Mouse (Mus musculus) adrenal gland, adult 2 months (tissue): ENCODE data around the gene Ssh3. TPM values are rescaled to one million over a fixed set of nuclear protein-coding genes. Genes with fewer than 3 reads are reported as not detected.

Experiments
- DNase-seq: peaks from one replicate; pipeline ENCODE4 v3.0.0; 2021
- microRNA-seq, 2 experiments: library from miRNA; unstranded; fragments of <30 nt; microRNA quantifications; one replicate each; pipeline ENCODE4 v1.2.0; 2021
- polyA plus RNA-seq: library from polyadenylated mRNA; depleted of rRNA; stranded (reverse); fragments of >200 nt; gene quantifications from 2 replicates; pipeline ENCODE4 v1.2.3, GENCODE M21; 2012; rRNA removed
- total RNA-seq, 2 experiments: library from RNA; stranded (reverse); gene quantifications; 2 replicates each; pipeline ENCODE4 v1.2.3; 2021

Ssh3 gene
- total and polyA plus RNA-seq, 3 experiments, result 30.9 to 86.6 (median 34.4) TPM

DNA sequence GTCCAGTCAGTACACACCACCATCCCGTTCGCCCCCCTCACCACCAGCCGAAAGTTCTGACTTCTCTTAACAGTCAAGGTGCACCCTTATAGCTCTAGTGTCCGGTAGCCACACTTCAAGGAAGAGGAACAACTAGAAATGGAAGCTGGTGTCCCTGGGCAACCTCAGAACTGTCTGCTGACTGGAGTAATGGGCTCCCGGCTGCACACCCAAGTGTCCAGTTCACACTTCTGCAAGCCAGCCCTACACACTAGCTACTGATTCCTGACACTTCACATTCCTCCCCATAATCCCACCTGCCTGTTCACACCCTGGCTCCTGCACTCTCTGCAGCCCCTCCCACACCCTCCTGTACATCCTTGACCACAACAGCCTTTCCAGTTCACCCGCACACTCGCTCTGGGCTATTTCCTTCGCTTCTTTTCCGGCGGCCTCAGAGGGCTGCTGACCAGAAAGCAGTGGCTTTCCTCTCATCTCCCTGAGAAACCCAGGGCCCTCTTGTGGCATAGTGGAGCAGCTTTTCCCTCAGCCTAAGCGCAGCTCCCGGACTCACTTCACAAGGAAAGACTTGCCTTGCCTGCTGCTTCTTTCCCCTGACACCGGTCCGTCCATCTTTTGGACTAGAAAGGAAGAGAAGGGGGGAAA lies 52.8 kb downstream of the Ssh3 start:
- peak; percentile 59 for DNase-seq

DNA sequence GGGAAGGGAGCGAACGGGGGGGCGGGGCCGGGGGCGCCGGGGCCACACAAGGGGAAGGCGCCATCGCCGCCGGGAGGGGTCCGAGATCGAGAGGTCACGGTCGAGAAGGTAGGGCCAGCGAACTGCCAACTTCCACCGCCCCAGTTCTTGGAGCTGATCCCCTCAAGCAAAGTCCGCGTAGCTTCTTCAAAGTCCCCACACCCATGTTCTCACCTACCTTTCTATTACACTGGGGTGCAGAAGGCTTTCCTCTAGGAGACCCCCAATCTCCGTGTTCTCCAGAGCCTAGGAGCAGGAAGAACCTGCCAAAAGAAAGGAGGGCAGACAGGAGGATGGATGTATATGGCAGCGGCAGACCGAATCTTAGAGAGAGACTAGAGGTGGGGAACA lies 53.5 kb downstream of the Ssh3 start:
- no peak for DNase-seq

DNA sequence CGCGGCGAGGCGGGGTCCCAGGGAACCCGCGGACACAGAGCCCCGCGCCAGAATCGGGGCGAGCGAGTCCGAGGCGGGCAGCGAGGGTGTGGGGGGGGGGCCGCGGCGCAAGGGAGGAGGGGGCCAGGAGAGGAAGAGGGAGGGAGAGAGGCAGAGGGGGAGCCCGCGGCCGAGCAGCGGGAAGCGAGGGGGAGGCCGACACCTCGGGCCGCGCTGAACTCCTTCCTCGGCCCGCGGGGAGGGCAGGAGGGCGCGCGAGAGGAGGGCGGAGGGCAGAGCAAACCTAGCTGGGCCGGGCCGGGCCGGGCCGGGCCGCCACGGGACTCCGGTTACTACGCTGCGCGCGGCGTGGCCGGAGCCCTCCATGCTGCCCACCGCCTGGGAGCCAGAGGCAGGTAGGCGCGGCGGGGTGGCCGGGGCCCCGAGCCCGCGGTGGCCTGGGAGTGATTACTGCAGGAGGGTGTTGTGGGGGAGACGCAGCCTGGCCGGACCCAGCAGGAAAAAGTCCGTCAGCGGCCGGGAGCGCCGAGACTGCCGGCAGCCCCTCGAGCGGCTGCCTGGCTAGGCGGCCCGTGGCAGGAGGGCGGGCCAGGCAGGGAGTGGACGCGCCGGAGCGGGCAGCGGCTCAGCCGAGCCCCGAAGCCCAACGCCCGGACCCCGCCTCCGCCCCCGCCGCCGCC lies 54.1 kb downstream of the Ssh3 start:
- DNase-seq, result peak; percentile 64

DNA sequence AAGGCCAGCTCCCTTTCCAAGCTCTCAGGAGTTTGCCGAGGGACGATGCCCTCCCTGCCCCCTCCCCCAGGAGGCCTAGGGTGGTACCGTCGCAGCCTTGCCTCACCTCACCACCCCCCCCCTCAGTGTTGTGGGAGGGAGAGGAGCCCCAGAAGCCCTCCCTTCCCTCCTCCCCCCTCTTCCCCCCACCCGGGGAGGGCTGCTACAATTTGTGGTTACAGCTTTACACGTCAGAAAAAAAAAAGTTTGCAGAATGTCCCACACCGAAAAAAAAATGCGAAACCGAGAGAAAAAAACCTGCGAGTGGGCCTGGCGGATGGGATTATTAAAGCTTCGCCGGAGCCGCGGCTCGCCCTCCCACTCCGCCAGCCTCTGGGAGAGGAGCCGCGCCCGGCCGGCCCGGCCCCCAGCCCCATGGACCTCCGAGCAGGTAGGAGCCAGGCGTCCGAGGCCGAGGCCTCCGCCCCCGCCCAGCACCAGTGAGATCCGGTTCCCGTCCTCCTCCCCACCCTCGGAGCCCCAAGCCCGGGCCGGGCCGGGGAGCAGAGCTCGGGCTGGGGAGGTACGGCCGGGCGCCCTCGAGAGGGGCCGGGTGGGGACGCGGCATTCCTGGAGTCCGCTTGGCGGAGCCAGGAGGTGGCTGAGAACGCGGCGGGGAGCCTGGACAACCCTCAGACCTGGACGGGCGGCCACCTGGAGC lies 54.8 kb downstream of the Ssh3 start, which contains the start of the genes Clcf1 and AC109138.7:
Gene Clcf1, plus strand, starts transcription at position 168 of the 700 bp plus-strand sequence.
Gene AC109138.7, plus strand, starts transcription at position 287 of the 700 bp plus-strand sequence.
- DNase-seq, result peak; percentile 82

DNA sequence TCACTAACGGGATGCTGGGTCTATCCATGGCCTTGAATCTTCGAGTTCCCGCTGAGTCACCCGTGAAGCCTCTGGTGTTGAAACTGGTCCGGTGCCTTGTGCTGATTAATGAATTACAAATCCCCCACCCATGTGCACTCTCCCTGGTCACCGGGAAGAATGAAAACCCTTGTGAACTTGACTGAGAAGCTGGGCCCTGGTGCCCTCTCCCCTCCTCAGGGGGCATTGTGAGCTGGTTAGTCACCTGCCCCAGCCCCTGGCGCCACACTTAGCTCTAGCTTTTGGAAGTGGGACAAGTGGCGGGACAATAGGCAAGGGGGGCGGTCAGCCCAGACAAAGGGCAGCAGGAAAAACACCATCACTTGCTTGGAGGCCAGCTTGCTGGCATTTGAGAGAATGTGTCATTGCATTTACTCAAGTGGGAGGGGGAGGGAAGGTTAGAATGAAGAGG lies 55.4 kb downstream of the Ssh3 start:
- DNase-seq, result peak; percentile 89

DNA sequence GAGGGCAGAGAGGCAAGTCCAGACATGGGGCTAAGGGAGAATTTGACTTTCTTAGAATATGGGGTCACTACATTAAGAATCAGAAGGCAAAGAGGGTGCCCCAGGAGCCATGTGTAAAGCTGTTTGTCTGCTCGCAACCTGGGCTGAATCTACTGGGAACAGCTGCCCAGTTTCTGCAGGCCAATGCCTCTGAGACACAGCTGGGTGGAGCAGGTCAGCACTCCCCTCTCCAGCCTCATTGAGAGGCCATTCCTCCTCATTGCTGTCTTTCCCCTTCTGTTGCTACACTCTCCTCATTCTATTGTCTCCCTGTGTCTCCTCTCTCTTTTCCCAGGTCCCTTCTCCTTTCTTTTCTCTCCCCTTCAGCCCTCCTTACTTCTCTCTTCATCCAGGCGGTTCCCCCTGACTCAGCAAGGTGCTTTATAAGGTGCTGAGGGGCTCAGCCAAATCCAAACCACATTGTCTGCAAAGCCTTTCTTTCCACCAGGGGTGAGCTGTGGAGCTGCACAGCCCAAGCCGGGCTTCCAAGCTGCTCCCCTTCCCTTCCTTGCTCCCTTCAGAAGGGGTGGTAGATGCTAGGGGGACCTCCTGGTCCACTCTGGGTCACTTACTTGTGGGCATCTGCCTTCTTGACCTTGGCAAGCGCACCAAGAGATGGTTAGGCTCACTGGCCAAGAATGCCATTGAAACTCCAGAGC lies 56.9 kb downstream of the Ssh3 start:
- DNase-seq, result no peak

Small RNA genes lying within 50 kb of the gene (microRNA-seq; reads per million reads assigned to microRNA genes)
- gene Gm26115, result 0 reads per million in 2 experiments
- gene Mir6985, result 0.44 to 2.5 reads per million in 2 experiments

Other genes starting within 250 kb of the Ssh3 start
- 100 to 1,000 TPM; 401 to 452 TPM for gene Gstp1, start 231.2 kb downstream of the Ssh3 start, total RNA-seq
- 752 and 925 TPM in 2 replicates for gene Gstp1, start 231.2 kb downstream of the Ssh3 start, polyA plus RNA-seq
- gene Gstp2, start 223.2 kb downstream of the Ssh3 start, total RNA-seq, result 10 to 100 TPM; 57.2 to 61.4 TPM
- 7.9 and 13.8 TPM in 2 replicates for gene Gstp2, start 223.2 kb downstream of the Ssh3 start, polyA plus RNA-seq
- gene Gstp3, start 209.6 kb downstream of the Ssh3 start, total RNA-seq, result 1 to 10 TPM in 1 of 2 experiments, under 1 TPM in 1; 0.62 to 2.3 TPM
- 0.79 and 0.83 TPM in 2 replicates for gene Gstp3, start 209.6 kb downstream of the Ssh3 start, polyA plus RNA-seq
- gene Cabp2, start 187.6 kb downstream of the Ssh3 start, total RNA-seq, result not detected
- gene Cabp2, start 187.6 kb downstream of the Ssh3 start, polyA plus RNA-seq, result not detected in 2 replicates
- 100 to 1,000 TPM; 128 to 131 TPM for gene Cdk2ap2, start 172.0 kb downstream of the Ssh3 start, total RNA-seq
- 339 and 371 TPM in 2 replicates for gene Cdk2ap2, start 172.0 kb downstream of the Ssh3 start, polyA plus RNA-seq
- gene Pitpnm1, start 169.2 kb downstream of the Ssh3 start, total RNA-seq, result 10 to 100 TPM; 87.4 to 87.6 TPM
- gene Pitpnm1, start 169.2 kb downstream of the Ssh3 start, polyA plus RNA-seq, result 164 and 171 TPM in 2 replicates
- gene Aip, start 143.3 kb downstream of the Ssh3 start, total RNA-seq, result 100 to 1,000 TPM; 102 to 134 TPM
- gene Aip, start 143.3 kb downstream of the Ssh3 start, polyA plus RNA-seq, result 89.5 and 99.3 TPM in 2 replicates
- gene Gpr152, start 129.4 kb downstream of the Ssh3 start, total RNA-seq, result under 1 TPM; 0.09 to 0.17 TPM
- 0.10 and 0.18 TPM in 2 replicates for gene Gpr152, start 129.4 kb downstream of the Ssh3 start, polyA plus RNA-seq
- under 1 TPM; 0.29 to 0.69 TPM for gene Cabp4, start 125.1 kb downstream of the Ssh3 start, total RNA-seq
- 0.12 and 0.26 TPM in 2 replicates for gene Cabp4, start 125.1 kb downstream of the Ssh3 start, polyA plus RNA-seq
- gene Coro1b, start 120.6 kb downstream of the Ssh3 start, total RNA-seq, result 100 to 1,000 TPM; 154 to 202 TPM
- gene Coro1b, start 120.6 kb downstream of the Ssh3 start, polyA plus RNA-seq, result 199 and 225 TPM in 2 replicates
- gene Ptprcap, start 115.6 kb downstream of the Ssh3 start, total RNA-seq, result 1 to 10 TPM; 2.5 to 5.7 TPM
- gene Ptprcap, start 115.6 kb downstream of the Ssh3 start, polyA plus RNA-seq, result 54.9 and 57.6 TPM in 2 replicates
- 10 to 100 TPM; 27.6 to 39.5 TPM for gene Rps6kb2, start 105.8 kb downstream of the Ssh3 start, total RNA-seq
- 48.3 and 60.8 TPM in 2 replicates for gene Rps6kb2, start 105.8 kb downstream of the Ssh3 start, polyA plus RNA-seq
- 1 to 10 TPM; 2.9 to 5.8 TPM for gene Carns1, start 93.7 kb downstream of the Ssh3 start, total RNA-seq
- gene Carns1, start 93.7 kb downstream of the Ssh3 start, polyA plus RNA-seq, result 3.8 and 5.1 TPM in 2 replicates
- gene Tbc1d10c, start 77.9 kb downstream of the Ssh3 start, total RNA-seq, result under 1 TPM in 1 of 2 experiments, not detected in 1; 0.97 TPM
- gene Tbc1d10c, start 77.9 kb downstream of the Ssh3 start, polyA plus RNA-seq, result 2.1 and 4.8 TPM in 2 replicates
- gene Ppp1ca, start 77.1 kb downstream of the Ssh3 start, total RNA-seq, result 100 to 1,000 TPM; 342 to 392 TPM
- gene Ppp1ca, start 77.1 kb downstream of the Ssh3 start, polyA plus RNA-seq, result 443 and 514 TPM in 2 replicates
- 10 to 100 TPM in 1 of 2 experiments, 1 to 10 TPM in 1; 6.9 to 12.3 TPM for gene Rad9a, start 67.5 kb downstream of the Ssh3 start, total RNA-seq
- gene Rad9a, start 67.5 kb downstream of the Ssh3 start, polyA plus RNA-seq, result 16.4 and 17.2 TPM in 2 replicates
- 1 to 10 TPM; 5.5 to 9.0 TPM for gene Clcf1, start 54.9 kb downstream of the Ssh3 start, total RNA-seq
- gene Clcf1, start 54.9 kb downstream of the Ssh3 start, polyA plus RNA-seq, result 16.3 and 19.3 TPM in 2 replicates
- not detected for gene AC109138.7, start 54.8 kb downstream of the Ssh3 start, total RNA-seq
- gene AC109138.7, start 54.8 kb downstream of the Ssh3 start, polyA plus RNA-seq, result not detected in 2 replicates
- gene Pold4, start 37.3 kb downstream of the Ssh3 start, total RNA-seq, result 10 to 100 TPM; 41.9 to 52.3 TPM
- 112 and 146 TPM in 2 replicates for gene Pold4, start 37.3 kb downstream of the Ssh3 start, polyA plus RNA-seq
- 1 to 10 TPM; 2.5 to 5.7 TPM for gene Ankrd13d, start 14.0 kb upstream of the Ssh3 start, total RNA-seq
- gene Ankrd13d, start 14.0 kb upstream of the Ssh3 start, polyA plus RNA-seq, result 5.4 and 8.3 TPM in 2 replicates
- gene Grk2, start 37.0 kb upstream of the Ssh3 start, total RNA-seq, result 10 to 100 TPM; 49.1 to 49.7 TPM
- gene Grk2, start 37.0 kb upstream of the Ssh3 start, polyA plus RNA-seq, result 60.4 and 62.6 TPM in 2 replicates
- 100 to 1,000 TPM in 1 of 2 experiments, 10 to 100 TPM in 1; 81.7 to 155 TPM for gene Kdm2a, start 129.1 kb upstream of the Ssh3 start, total RNA-seq
- gene Kdm2a, start 129.1 kb upstream of the Ssh3 start, polyA plus RNA-seq, result 66.3 and 78.0 TPM in 2 replicates
- gene Rhod, start 170.3 kb upstream of the Ssh3 start, total RNA-seq, result 10 to 100 TPM; 25.7 to 36.4 TPM
- 35.2 and 39.5 TPM in 2 replicates for gene Rhod, start 170.3 kb upstream of the Ssh3 start, polyA plus RNA-seq
- gene Syt12, start 208.3 kb upstream of the Ssh3 start, total RNA-seq, result 10 to 100 TPM; 58.0 to 74.0 TPM
- gene Syt12, start 208.3 kb upstream of the Ssh3 start, polyA plus RNA-seq, result 124 and 143 TPM in 2 replicates
- gene 2010003K11Rik, start 229.4 kb upstream of the Ssh3 start, total RNA-seq, result 10 to 100 TPM; 41.3 to 58.6 TPM
- gene 2010003K11Rik, start 229.4 kb upstream of the Ssh3 start, polyA plus RNA-seq, result 6.4 and 8.5 TPM in 2 replicates
- 100 to 1,000 TPM; 536 to 579 TPM for gene Pcx, start 241.3 kb upstream of the Ssh3 start, total RNA-seq
- 474 and 524 TPM in 2 replicates for gene Pcx, start 241.3 kb upstream of the Ssh3 start, polyA plus RNA-seq